Mouse (Mus musculus): Measurements from ENCODE around the gene Ern2. TPM values are rescaled to one million over a fixed set of nuclear protein-coding genes. Genes with fewer than 3 reads are reported as not detected.
A peak's percentile ranks its signal among the peaks of the same experiment; 100 is the strongest.

Gene Ern2
- 1.1 and 1.7 TPM in 2 replicates for polyA plus RNA-seq (2014; fragmentation: Nextera tagmentation; extraction: Ambion mirVana)

GRCm38 (mm10) chr7:122186043-122186442 lies at the start of gene Ern2:
Gene Ern2, minus strand, starts transcription at chr7:122186207.
- Histone ChIP-seq H3K4me1 (replicated peaks; ENCODE audit: control insufficient read depth, insufficient read depth, low read length) (no peaks in the 10 kb centered on the region), H3K9me3 (ENCODE audit: control insufficient read depth, low read length) (no peaks in the 10 kb centered on the region), H3K4me2 (ENCODE audit: low read length) (peak within 1 kb of the TSS; percentile 6; the same call in 1 of the 2 replicates), H3K4me3 (ENCODE audit: low read depth, low read length) (no peak within 1 kb of the TSS), H3K36me3 (ENCODE audit: control insufficient read depth, insufficient read depth, low read length) (no peaks in the 10 kb centered on the region), H3K27me3 (replicated peaks; ENCODE audit: control insufficient read depth, insufficient read depth, low read length) (no peaks in the 10 kb centered on the region), H3K9ac (ENCODE audit: low read length) (no peak within 1 kb of the TSS), H3K27ac (ENCODE audit: low read depth) (no peak within 1 kb of the TSS)
- DNase-seq (ENCODE audit: low spot score) (no peak), ATAC-seq (replicated peaks; ENCODE audit: low FRiP score, low TSS enrichment, low read depth) (no peak)
- 9% methylated on average over 17 of the region's 17 CpGs for WGBS

DNA sequence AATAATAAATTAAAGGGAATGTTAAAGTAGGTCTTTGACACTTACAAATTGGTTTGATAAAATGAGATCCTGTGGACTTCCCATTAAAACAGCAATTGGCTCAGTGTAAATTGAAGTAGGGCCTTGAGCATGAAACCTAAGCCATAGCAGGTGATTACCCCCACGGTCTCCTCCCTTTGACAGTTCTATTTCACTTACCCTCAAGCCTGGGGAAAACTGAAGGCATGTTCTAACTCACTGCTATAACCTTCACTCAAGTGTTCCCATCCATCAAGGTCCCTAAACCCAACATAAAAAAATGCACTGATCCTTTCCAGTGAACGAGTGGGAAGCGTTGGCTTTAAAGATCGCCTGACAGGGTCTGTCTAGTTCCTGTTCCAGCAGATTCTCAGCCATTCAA lies 44.9 kb upstream of the Ern2 start:
- Histone ChIP-seq H3K9ac (ENCODE audit: low read length) (no peak overlapping the region), H3K9me3 (ENCODE audit: control insufficient read depth, low read length) (no peaks in the 10 kb centered on the region), H3K27ac (ENCODE audit: low read depth) (no peak overlapping the region), H3K4me1 (replicated peaks; ENCODE audit: control insufficient read depth, insufficient read depth, low read length) (no peaks in the 10 kb centered on the region), H3K4me2 (ENCODE audit: low read length) (no peak overlapping the region), H3K27me3 (replicated peaks; ENCODE audit: control insufficient read depth, insufficient read depth, low read length) (no peaks in the 10 kb centered on the region), H3K4me3 (ENCODE audit: low read depth, low read length) (no peak overlapping the region), H3K36me3 (ENCODE audit: control insufficient read depth, insufficient read depth, low read length) (no peaks in the 10 kb centered on the region)
- ATAC-seq (replicated peaks; ENCODE audit: low FRiP score, low TSS enrichment, low read depth) (no peak), DNase-seq (ENCODE audit: low spot score) (no peak)
- WGBS, result 57% methylated on average over 4 of the region's 4 CpGs

GRCm38 (mm10) chr7:122229916-122230315 lies 43.9 kb upstream of the Ern2 start:
- Histone ChIP-seq H3K9ac (ENCODE audit: low read length) (no peak overlapping the region), H3K36me3 (ENCODE audit: control insufficient read depth, insufficient read depth, low read length) (no peaks in the 10 kb centered on the region), H3K4me2 (ENCODE audit: low read length) (no peak overlapping the region), H3K4me3 (ENCODE audit: low read depth, low read length) (no peak overlapping the region), H3K27ac (ENCODE audit: low read depth) (no peak overlapping the region), H3K4me1 (replicated peaks; ENCODE audit: control insufficient read depth, insufficient read depth, low read length) (no peaks in the 10 kb centered on the region), H3K27me3 (replicated peaks; ENCODE audit: control insufficient read depth, insufficient read depth, low read length) (no peaks in the 10 kb centered on the region), H3K9me3 (ENCODE audit: control insufficient read depth, low read length) (no peaks in the 10 kb centered on the region)
- DNase-seq (ENCODE audit: low spot score), result no peak
- WGBS, result 73% methylated on average over 4 of the region's 4 CpGs
- no peak for ATAC-seq (replicated peaks; ENCODE audit: low FRiP score, low TSS enrichment, low read depth)

DNA sequence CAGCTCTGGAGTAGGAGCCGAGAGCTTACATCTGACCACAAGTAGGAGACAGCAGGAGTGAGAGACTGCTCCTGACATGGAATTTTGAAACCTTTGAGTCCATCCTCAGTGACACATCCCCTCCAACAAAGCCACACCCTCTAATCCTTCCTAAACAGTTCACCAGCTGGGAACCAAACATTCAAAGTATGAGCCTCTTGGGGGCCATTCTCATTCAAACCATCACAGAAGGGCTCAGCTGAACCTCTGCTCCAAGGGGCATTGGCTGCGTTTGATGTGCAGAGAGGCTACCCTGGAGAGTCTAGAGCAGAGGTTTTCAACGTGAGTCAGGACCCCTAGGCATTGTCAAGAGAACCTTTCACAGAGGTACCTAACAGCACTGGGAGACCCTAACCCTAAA lies 43.3 kb upstream of the Ern2 start:
- no peaks in the 10 kb centered on the region for H3K4me1 ChIP-seq (replicated peaks; ENCODE audit: control insufficient read depth, insufficient read depth, low read length)
- DNase-seq (ENCODE audit: low spot score) (no peak), ATAC-seq (replicated peaks; ENCODE audit: low FRiP score, low TSS enrichment, low read depth) (no peak)
- no peak overlapping the region for H3K4me3 ChIP-seq (ENCODE audit: low read depth, low read length)
- H3K9ac ChIP-seq (ENCODE audit: low read length), result no peak overlapping the region
- no peak overlapping the region for H3K4me2 ChIP-seq (ENCODE audit: low read length)
- no peaks in the 10 kb centered on the region for H3K36me3 ChIP-seq (ENCODE audit: control insufficient read depth, insufficient read depth, low read length)
- no peak overlapping the region for H3K27ac ChIP-seq (ENCODE audit: low read depth)
- H3K27me3 ChIP-seq (replicated peaks; ENCODE audit: control insufficient read depth, insufficient read depth, low read length), result no peaks in the 10 kb centered on the region
- WGBS, result 54% methylated on average over 3 of the region's 3 CpGs
- H3K9me3 ChIP-seq (ENCODE audit: control insufficient read depth, low read length), result no peaks in the 10 kb centered on the region

GRCm38 (mm10) chr7:122226744-122227143 lies 40.7 kb upstream of the Ern2 start:
- ATAC-seq (replicated peaks; ENCODE audit: low FRiP score, low TSS enrichment, low read depth), result no peak
- H3K4me1 ChIP-seq (replicated peaks; ENCODE audit: control insufficient read depth, insufficient read depth, low read length), result no peaks in the 10 kb centered on the region
- no peak overlapping the region for H3K4me3 ChIP-seq (ENCODE audit: low read depth, low read length)
- no peak overlapping the region for H3K27ac ChIP-seq (ENCODE audit: low read depth)
- 84% methylated on average over 4 of the region's 4 CpGs for WGBS
- H3K27me3 ChIP-seq (replicated peaks; ENCODE audit: control insufficient read depth, insufficient read depth, low read length), result no peaks in the 10 kb centered on the region
- no peak overlapping the region for H3K9ac ChIP-seq (ENCODE audit: low read length)
- H3K36me3 ChIP-seq (ENCODE audit: control insufficient read depth, insufficient read depth, low read length), result no peaks in the 10 kb centered on the region
- DNase-seq (ENCODE audit: low spot score), result no peak
- H3K4me2 ChIP-seq (ENCODE audit: low read length), result no peak overlapping the region
- no peaks in the 10 kb centered on the region for H3K9me3 ChIP-seq (ENCODE audit: control insufficient read depth, low read length)

- 65% methylated on average over 7 of the region's 7 CpGs for WGBS
- no peaks in the 10 kb centered on the region for H3K4me1 ChIP-seq (replicated peaks; ENCODE audit: control insufficient read depth, insufficient read depth, low read length)
- ATAC-seq (replicated peaks; ENCODE audit: low FRiP score, low TSS enrichment, low read depth) (peak; percentile 23; the same call in 1 of the 2 replicates), DNase-seq (ENCODE audit: low spot score) (no peak)
- H3K4me2 ChIP-seq (ENCODE audit: low read length), result no peak overlapping the region
- no peaks in the 10 kb centered on the region for H3K27me3 ChIP-seq (replicated peaks; ENCODE audit: control insufficient read depth, insufficient read depth, low read length)
- no peaks in the 10 kb centered on the region for H3K9me3 ChIP-seq (ENCODE audit: control insufficient read depth, low read length)
- H3K36me3 ChIP-seq (ENCODE audit: control insufficient read depth, insufficient read depth, low read length), result no peaks in the 10 kb centered on the region
- H3K27ac ChIP-seq (ENCODE audit: low read depth), result no peak overlapping the region
- no peak overlapping the region for H3K9ac ChIP-seq (ENCODE audit: low read length)
- no peak overlapping the region for H3K4me3 ChIP-seq (ENCODE audit: low read depth, low read length)
Observed at GRCm38 (mm10) chr7:122226020-122226742, 40.2 kb upstream of the Ern2 start.

GRCm38 (mm10) chr7:122219315-122219801 lies 33.4 kb upstream of the Ern2 start, which contains the start of gene Chp2:
Gene Chp2, plus strand, starts transcription at chr7:122219496.
- no peak within 1 kb of the TSS; the same call in 1 of the 2 replicates for H3K4me3 ChIP-seq (ENCODE audit: low read depth, low read length)
- no peak within 1 kb of the TSS for H3K9ac ChIP-seq (ENCODE audit: low read length)
- H3K4me1 ChIP-seq (replicated peaks; ENCODE audit: control insufficient read depth, insufficient read depth, low read length), result no peaks in the 10 kb centered on the region
- WGBS, result 16% methylated on average over 19 of the region's 20 CpGs
- peak within 1 kb of the TSS; percentile 40 for H3K4me2 ChIP-seq (ENCODE audit: low read length)
- H3K27me3 ChIP-seq (replicated peaks; ENCODE audit: control insufficient read depth, insufficient read depth, low read length), result no peaks in the 10 kb centered on the region
- ATAC-seq (replicated peaks; ENCODE audit: low FRiP score, low TSS enrichment, low read depth), result no peak
- no peaks in the 10 kb centered on the region for H3K36me3 ChIP-seq (ENCODE audit: control insufficient read depth, insufficient read depth, low read length)
- DNase-seq (ENCODE audit: low spot score), result no peak
- H3K27ac ChIP-seq (ENCODE audit: low read depth), result no peak within 1 kb of the TSS
- 0 out of 2 replicates have a peak, but pooled peaks cover 4% of the 10 kb centered on the region for H3K9me3 ChIP-seq (ENCODE audit: control insufficient read depth, low read length)

- H3K4me1 ChIP-seq (replicated peaks; ENCODE audit: control insufficient read depth, insufficient read depth, low read length), result no peaks in the 10 kb centered on the region
- H3K27ac ChIP-seq (ENCODE audit: low read depth), result no peak overlapping the region
- H3K27me3 ChIP-seq (replicated peaks; ENCODE audit: control insufficient read depth, insufficient read depth, low read length), result no peaks in the 10 kb centered on the region; the same call in 1 of the 2 replicates
- no peak overlapping the region for H3K4me2 ChIP-seq (ENCODE audit: low read length)
- H3K9me3 ChIP-seq (ENCODE audit: control insufficient read depth, low read length), result no peaks in the 10 kb centered on the region
- DNase-seq (ENCODE audit: low spot score) (no peak), ATAC-seq (replicated peaks; ENCODE audit: low FRiP score, low TSS enrichment, low read depth) (no peak)
- H3K36me3 ChIP-seq (ENCODE audit: control insufficient read depth, insufficient read depth, low read length), result no peaks in the 10 kb centered on the region
- WGBS, result 25% methylated on average over 7 of the region's 7 CpGs
- H3K4me3 ChIP-seq (ENCODE audit: low read depth, low read length), result no peak overlapping the region
- no peak overlapping the region for H3K9ac ChIP-seq (ENCODE audit: low read length)
Observed at GRCm38 (mm10) chr7:122208276-122209021, 22.4 kb upstream of the Ern2 start.
